Mouse (Mus musculus): ENCODE measurements around the gene Dhx32. TPM values are rescaled to one million over a fixed set of nuclear protein-coding genes. Genes with fewer than 3 reads are reported as not detected.

Gene Dhx32
- total RNA-seq, 2 experiments from 2014 or later: 46.9 to 49.3 TPM

DNA sequence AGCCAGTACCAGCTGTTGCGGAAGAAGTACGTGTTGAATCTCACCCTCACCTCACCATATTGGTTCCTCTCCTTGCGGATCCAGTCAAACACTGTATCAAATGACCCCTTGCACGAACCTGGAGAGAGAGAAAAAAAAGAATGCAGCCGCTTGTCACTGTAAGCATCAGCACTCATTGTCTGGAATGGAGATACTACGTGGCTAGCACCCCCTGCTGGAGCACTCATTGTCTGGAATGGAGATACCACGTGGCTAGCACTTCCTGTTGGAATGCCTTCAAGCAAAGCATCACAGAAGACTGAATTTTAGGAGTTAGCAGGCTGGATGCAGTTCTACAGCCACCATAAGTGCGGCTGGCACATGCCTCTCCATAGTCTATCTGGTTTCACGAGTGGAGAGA lies 106.5 kb downstream of the Dhx32 start:
- DNase-seq (ENCODE audit: low spot score in 2 of 2): no peak

Other genes starting within 250 kb of the Dhx32 start
- not detected for gene Tex36, start 180.6 kb downstream of the Dhx32 start, total RNA-seq (2021)
- gene Edrf1, start 145.2 kb downstream of the Dhx32 start, total RNA-seq (2021): 10 to 100 TPM; 27.8 to 29.4 TPM
- not detected for gene Mmp21, start 102.7 kb downstream of the Dhx32 start, total RNA-seq (2021)
- gene Bccip, start 73.4 kb downstream of the Dhx32 start, total RNA-seq (2021): 10 to 100 TPM; 56.1 to 64.7 TPM
- 10 to 100 TPM; 19.8 to 20.8 TPM for gene Uros, start 72.7 kb downstream of the Dhx32 start, total RNA-seq (2021)
- gene Fank1, start 5.9 kb downstream of the Dhx32 start, total RNA-seq (2021): 1 to 10 TPM; 2.3 to 2.7 TPM

Data from layer of hippocampus, postnatal 14 days (tissue).